Mouse (Mus musculus): ENCODE results near the gene Gpatch1. TPM values are rescaled to one million over a fixed set of nuclear protein-coding genes. Genes with fewer than 3 reads are reported as not detected.
"Not testable (repeated sequence)": the region's sequence is repeated elsewhere in the genome, so short reads cannot be mapped to it uniquely, and the experiment has no call there.

Gpatch1 gene
- polyA plus RNA-seq, 1 experiment from 2014 or later, result 17.5 TPM

- H3K9me3 ChIP-seq (ENCODE audit: control insufficient read depth, low read length), result no peaks in the 10 kb centered on the region
- ATAC-seq (ENCODE audit: insufficient number of reproducible peaks, low FRiP score, low TSS enrichment, low read depth) (peak; percentile 98), DNase-seq (ENCODE audit: low spot score) (peak; percentile 100)
- H3K4me1 ChIP-seq (ENCODE audit: control insufficient read depth, insufficient read depth, low read length), result no peaks in the 10 kb centered on the region; the same call in 1 of the 2 replicates
- H3K4me2 ChIP-seq (ENCODE audit: low read depth, severe bottlenecking), result peak within 1 kb of the TSS; percentile 98
- H3K27ac ChIP-seq (replicated peaks; ENCODE audit: low read depth, low read length), result no peak within 1 kb of the TSS
- under 1% methylated on average over 51 of the region's 52 CpGs for WGBS
- peak within 1 kb of the TSS; percentile 55 for H3K4me3 ChIP-seq (ENCODE audit: low read depth, low read length)
- no peaks in the 10 kb centered on the region for H3K27me3 ChIP-seq (ENCODE audit: control insufficient read depth, insufficient read depth, low read length)
- H3K9ac ChIP-seq (ENCODE audit: low read length), result peak within 1 kb of the TSS; percentile 45
- no peaks in the 10 kb centered on the region for H3K36me3 ChIP-seq (ENCODE audit: control insufficient read depth, insufficient read depth, low read length)
Observed at GRCm38 (mm10) chr7:35333692-35334526, 15.7 kb upstream of the Gpatch1 start, which contains the start of gene Rhpn2. Gene Rhpn2 (plus strand): TSS chr7:35334170.

GRCm38 (mm10) chr7:35333231-35333651 lies 15.0 kb upstream of the Gpatch1 start:
- no peak overlapping the region for H3K27ac ChIP-seq (replicated peaks; ENCODE audit: low read depth, low read length)
- peak overlapping the region; percentile 98 for H3K4me2 ChIP-seq (ENCODE audit: low read depth, severe bottlenecking)
- no peak for DNase-seq (ENCODE audit: low spot score)
- no peaks in the 10 kb centered on the region for H3K9me3 ChIP-seq (ENCODE audit: control insufficient read depth, low read length)
- WGBS, result under 1% methylated on average over 19 of the region's 19 CpGs
- H3K4me3 ChIP-seq (ENCODE audit: low read depth, low read length), result peak overlapping the region; percentile 55
- H3K4me1 ChIP-seq (ENCODE audit: control insufficient read depth, insufficient read depth, low read length), result no peaks in the 10 kb centered on the region; the same call in 1 of the 2 replicates
- H3K27me3 ChIP-seq (ENCODE audit: control insufficient read depth, insufficient read depth, low read length), result no peaks in the 10 kb centered on the region
- ATAC-seq (ENCODE audit: insufficient number of reproducible peaks, low FRiP score, low TSS enrichment, low read depth), result 0 out of 2 replicates have a peak, but pooled peaks have one; percentile 1
- no peaks in the 10 kb centered on the region for H3K36me3 ChIP-seq (ENCODE audit: control insufficient read depth, insufficient read depth, low read length)
- H3K9ac ChIP-seq (ENCODE audit: low read length), result peak overlapping the region; percentile 45

GRCm38 (mm10) chr7:35331590-35331989 lies 13.3 kb upstream of the Gpatch1 start:
- Histone ChIP-seq H3K36me3 (ENCODE audit: control insufficient read depth, insufficient read depth, low read length) (no peaks in the 10 kb centered on the region), H3K27ac (replicated peaks; ENCODE audit: low read depth, low read length) (no peak overlapping the region), H3K4me3 (ENCODE audit: low read depth, low read length) (no peak overlapping the region), H3K9me3 (ENCODE audit: control insufficient read depth, low read length) (no peaks in the 10 kb centered on the region), H3K4me1 (ENCODE audit: control insufficient read depth, insufficient read depth, low read length) (no peaks in the 10 kb centered on the region; the same call in 1 of the 2 replicates), H3K27me3 (ENCODE audit: control insufficient read depth, insufficient read depth, low read length) (no peaks in the 10 kb centered on the region), H3K4me2 (ENCODE audit: low read depth, severe bottlenecking) (no peak overlapping the region), H3K9ac (ENCODE audit: low read length) (no peak overlapping the region)
- WGBS, result 70% methylated on average over 3 of the region's 3 CpGs
- DNase-seq (ENCODE audit: low spot score) (no peak), ATAC-seq (ENCODE audit: insufficient number of reproducible peaks, low FRiP score, low TSS enrichment, low read depth) (no peak)

- 9% methylated on average over 12 of the region's 13 CpGs for WGBS
- no peak overlapping the region for H3K4me3 ChIP-seq (ENCODE audit: low read depth, low read length)
- no peak for ATAC-seq (ENCODE audit: insufficient number of reproducible peaks, low FRiP score, low TSS enrichment, low read depth)
- H3K4me1 ChIP-seq (ENCODE audit: control insufficient read depth, insufficient read depth, low read length), result no peaks in the 10 kb centered on the region
- no peaks in the 10 kb centered on the region for H3K36me3 ChIP-seq (ENCODE audit: control insufficient read depth, insufficient read depth, low read length)
- no peaks in the 10 kb centered on the region for H3K9me3 ChIP-seq (ENCODE audit: control insufficient read depth, low read length)
- no peak overlapping the region for H3K27ac ChIP-seq (replicated peaks; ENCODE audit: low read depth, low read length)
- peak; percentile 25 for DNase-seq (ENCODE audit: low spot score)
- 0 out of 2 replicates have a peak overlapping the region, but pooled peaks have one; percentile 7 for H3K4me2 ChIP-seq (ENCODE audit: low read depth, severe bottlenecking)
- H3K27me3 ChIP-seq (ENCODE audit: control insufficient read depth, insufficient read depth, low read length), result no peaks in the 10 kb centered on the region
- H3K9ac ChIP-seq (ENCODE audit: low read length), result no peak overlapping the region
Observed at GRCm38 (mm10) chr7:35322732-35323420, 4.6 kb upstream of the Gpatch1 start.

GRCm38 (mm10) chr7:35322161-35322560 lies 3.9 kb upstream of the Gpatch1 start:
- no peak overlapping the region for H3K4me3 ChIP-seq (ENCODE audit: low read depth, low read length)
- H3K27me3 ChIP-seq (ENCODE audit: control insufficient read depth, insufficient read depth, low read length), result no peaks in the 10 kb centered on the region
- no peaks in the 10 kb centered on the region for H3K9me3 ChIP-seq (ENCODE audit: control insufficient read depth, low read length)
- no peak overlapping the region for H3K9ac ChIP-seq (ENCODE audit: low read length)
- H3K4me2 ChIP-seq (ENCODE audit: low read depth, severe bottlenecking), result no peak overlapping the region
- WGBS, result 42% methylated on average over 3 of the region's 3 CpGs
- H3K4me1 ChIP-seq (ENCODE audit: control insufficient read depth, insufficient read depth, low read length), result no peaks in the 10 kb centered on the region
- no peak for DNase-seq (ENCODE audit: low spot score)
- no peak for ATAC-seq (ENCODE audit: insufficient number of reproducible peaks, low FRiP score, low TSS enrichment, low read depth)
- no peak overlapping the region for H3K27ac ChIP-seq (replicated peaks; ENCODE audit: low read depth, low read length)
- H3K36me3 ChIP-seq (ENCODE audit: control insufficient read depth, insufficient read depth, low read length), result no peaks in the 10 kb centered on the region

- ATAC-seq (ENCODE audit: insufficient number of reproducible peaks, low FRiP score, low TSS enrichment, low read depth) (no peak), DNase-seq (ENCODE audit: low spot score) (no peak)
- Histone ChIP-seq H3K4me2 (ENCODE audit: low read depth, severe bottlenecking) (no peak overlapping the region), H3K9ac (ENCODE audit: low read length) (no peak overlapping the region), H3K27ac (replicated peaks; ENCODE audit: low read depth, low read length) (no peak overlapping the region), H3K4me1 (ENCODE audit: control insufficient read depth, insufficient read depth, low read length) (no peaks in the 10 kb centered on the region), H3K9me3 (ENCODE audit: control insufficient read depth, low read length) (no peaks in the 10 kb centered on the region), H3K36me3 (ENCODE audit: control insufficient read depth, insufficient read depth, low read length) (no peaks in the 10 kb centered on the region), H3K4me3 (ENCODE audit: low read depth, low read length) (no peak overlapping the region), H3K27me3 (ENCODE audit: control insufficient read depth, insufficient read depth, low read length) (no peaks in the 10 kb centered on the region)
- 79% methylated on average over 4 of the region's 4 CpGs for WGBS
Observed at GRCm38 (mm10) chr7:35319755-35320154, 1.5 kb upstream of the Gpatch1 start.

GRCm38 (mm10) chr7:35319221-35319620 lies 981 bp upstream of the Gpatch1 start:
- not testable (repeated sequence) for H3K36me3 ChIP-seq (ENCODE audit: control insufficient read depth, insufficient read depth, low read length); H3K9me3 ChIP-seq (ENCODE audit: control insufficient read depth, low read length); H3K4me2 ChIP-seq (ENCODE audit: low read depth, severe bottlenecking); H3K27me3 ChIP-seq (ENCODE audit: control insufficient read depth, insufficient read depth, low read length); ATAC-seq (ENCODE audit: insufficient number of reproducible peaks, low FRiP score, low TSS enrichment, low read depth); DNase-seq (ENCODE audit: low spot score); H3K27ac ChIP-seq (replicated peaks; ENCODE audit: low read depth, low read length); H3K9ac ChIP-seq (ENCODE audit: low read length); H3K4me3 ChIP-seq (ENCODE audit: low read depth, low read length); H3K4me1 ChIP-seq (ENCODE audit: control insufficient read depth, insufficient read depth, low read length)
- WGBS, result 63% methylated on average over 3 of the region's 3 CpGs

GRCm38 (mm10) chr7:35314156-35314555 lies 4.1 kb downstream of the Gpatch1 start:
- ATAC-seq (ENCODE audit: insufficient number of reproducible peaks, low FRiP score, low TSS enrichment, low read depth), result no peak
- Histone ChIP-seq H3K9me3 (ENCODE audit: control insufficient read depth, low read length) (no peaks in the 10 kb centered on the region), H3K4me3 (ENCODE audit: low read depth, low read length) (no peak overlapping the region), H3K4me2 (ENCODE audit: low read depth, severe bottlenecking) (no peak overlapping the region), H3K36me3 (ENCODE audit: control insufficient read depth, insufficient read depth, low read length) (no peaks in the 10 kb centered on the region; the same call in 1 of the 2 replicates), H3K9ac (ENCODE audit: low read length) (no peak overlapping the region), H3K27ac (replicated peaks; ENCODE audit: low read depth, low read length) (no peak overlapping the region), H3K4me1 (ENCODE audit: control insufficient read depth, insufficient read depth, low read length) (no peaks in the 10 kb centered on the region), H3K27me3 (ENCODE audit: control insufficient read depth, insufficient read depth, low read length) (no peaks in the 10 kb centered on the region)
- DNase-seq (ENCODE audit: low spot score), result no peak

All from limb, embryonic 11.5 days (tissue).